Mouse (Mus musculus) megakaryocyte, embryonic 14.5 days (primary cell): ENCODE data around the gene Ilf2.

ENCODE experiments used
- FLI1 ChIP-seq: IDR thresholded peaks from 2 replicates; pipeline ENCODE4 v1.6.1; 2012; ENCODE audit warnings: low read length, inconsistent platforms, mixed read lengths
- GATA1 ChIP-seq: IDR thresholded peaks from 3 replicates; pipeline ENCODE4 v1.6.1; 2012; ENCODE audit warnings: mixed read lengths, low read length, inconsistent platforms, borderline replicate concordance

- TF ChIP-seq GATA1 (no peak), FLI1 (no peak)
Measured at GRCm38 (mm10) chr3:90427574-90427973, 48.4 kb upstream of the Ilf2 start.
